Mouse (Mus musculus) limb, embryonic 13.5 days (tissue): ENCODE measurements around the gene Sarnp. TPM values are rescaled to one million over a fixed set of nuclear protein-coding genes. Genes with fewer than 3 reads are reported as not detected.

ENCODE experiments used
- ATAC-seq: fragments of 200-750 bp; cut with Nextera tagmentation; 2 replicates; pipeline ENCODE4 v1.8.0; 2017; ENCODE audit warnings: low read depth, moderate number of reproducible peaks, moderate TSS enrichment; ENCODE audit not compliant: low FRiP score
- H3K27ac ChIP-seq: fragments of 300-500 bp; sonication (generic); 2 replicates; pipeline ENCODE4 v1.5.1; 2015; ENCODE audit warnings: inconsistent platforms, mild to moderate bottlenecking, moderate library complexity
- H3K27me3 ChIP-seq: fragments of 300-500 bp; sonication (generic); 2 replicates; pipeline ENCODE4 v1.6.1; 2015; ENCODE audit warnings: mild to moderate bottlenecking, inconsistent platforms
- H3K36me3 ChIP-seq: fragments of 300-500 bp; sonication (generic); 2 replicates; pipeline ENCODE4 v1.6.1; 2015; ENCODE audit warnings: inconsistent platforms, mild to moderate bottlenecking, moderate library complexity
- H3K4me1 ChIP-seq: fragments of 300-500 bp; sonication (generic); 2 replicates; pipeline ENCODE4 v1.6.1; 2015; ENCODE audit warnings: inconsistent platforms
- H3K4me2 ChIP-seq: fragments of 300-500 bp; sonication (generic); replicated peaks from 2 replicates; pipeline ENCODE4 v1.6.1; 2015; ENCODE audit warnings: inconsistent platforms, mild to moderate bottlenecking, moderate library complexity
- H3K4me3 ChIP-seq: fragments of 300-500 bp; sonication (generic); 2 replicates; pipeline ENCODE4 v1.5.1; 2015; ENCODE audit warnings: moderate library complexity, mild to moderate bottlenecking, inconsistent platforms
- H3K9ac ChIP-seq: fragments of 300-500 bp; sonication (generic); 2 replicates; pipeline ENCODE4 v1.6.1; 2015; ENCODE audit warnings: mild to moderate bottlenecking, inconsistent platforms
- H3K9me3 ChIP-seq: fragments of 300-500 bp; sonication (generic); 2 replicates; pipeline ENCODE4 v1.6.1; 2016; ENCODE audit warnings: inconsistent platforms
- WGBS: fragments of 180-500 bp; shearing (Covaris S2); methylation state at CpG from one replicate; pipeline ENCODE4 v1.1.7; 2015; 5-methylcytosine and 5-hydroxymethylcytosine counted together
- polyA plus RNA-seq: library from polyadenylated mRNA; unstranded; fragments of >200 nt; fragmentation: Nextera tagmentation; extraction: Ambion mirVana; gene quantifications from 2 replicates; pipeline ENCODE4 v1.2.1, GENCODE M21; 2015

Gene Sarnp
- polyA plus RNA-seq, 1 experiment from 2014 or later = 224 TPM

DNA sequence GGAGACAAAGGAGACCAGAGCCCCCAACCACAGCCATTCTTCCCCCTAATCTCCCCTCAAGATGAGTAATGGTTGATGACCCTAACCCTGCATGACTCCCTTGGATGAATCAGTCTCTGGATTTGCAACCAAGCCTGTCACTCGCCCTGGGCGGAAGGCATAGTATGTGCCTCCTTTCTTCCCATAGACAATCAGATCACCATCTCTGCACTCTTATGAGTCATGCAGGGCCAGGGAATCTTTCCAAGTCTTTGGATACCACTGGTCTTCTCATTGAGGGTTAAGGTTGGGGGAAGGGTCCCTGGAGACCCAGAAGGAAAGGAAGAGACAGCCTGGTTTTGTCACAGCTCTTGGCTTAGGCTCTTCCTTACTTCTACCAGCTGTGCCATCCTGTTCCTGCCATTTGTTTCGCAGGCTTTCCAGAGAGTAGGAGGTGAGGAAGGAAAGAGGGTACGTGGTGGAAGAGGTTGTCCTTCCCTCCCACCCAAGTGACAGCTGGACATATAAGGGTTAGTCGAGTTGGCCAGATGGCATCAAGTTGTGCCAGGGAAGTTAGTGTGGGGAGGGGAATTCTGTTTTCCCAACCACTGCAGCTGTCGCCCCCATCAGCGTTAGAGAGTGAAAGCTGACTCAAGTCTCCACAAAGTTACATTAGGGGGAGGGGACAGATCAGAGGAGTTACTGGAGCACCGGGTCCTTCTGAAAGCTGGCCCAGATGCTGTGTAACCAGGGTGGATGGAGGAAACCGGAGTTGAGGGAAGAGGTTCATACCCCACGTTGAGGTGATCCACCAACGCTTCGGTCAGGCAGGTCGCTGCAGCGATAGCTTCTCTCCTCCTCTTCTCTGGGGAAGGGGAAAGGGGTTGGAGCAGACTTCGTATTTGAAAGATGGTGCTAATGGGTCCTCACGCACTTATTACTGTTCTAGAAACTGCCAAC, 105.0 kb downstream of the Sarnp start:
- Histone ChIP-seq H3K9ac (peak overlapping the region; percentile 78), H3K27ac (no peak overlapping the region), H3K9me3 (no peaks in the 10 kb centered on the region), H3K4me2 (peak overlapping the region; percentile 79), H3K36me3 (peaks cover 21% of the 10 kb centered on the region), H3K27me3 (no peaks in the 10 kb centered on the region), H3K4me1 (peaks cover 39% of the 10 kb centered on the region), H3K4me3 (peak overlapping the region; percentile 90)
- no peak for ATAC-seq
- 69% methylated on average over 16 of the region's 16 CpGs for WGBS

GRCm38 (mm10) chr10:128922822-128923012, 105.6 kb downstream of the Sarnp start, which contains the start of gene Rdh5:
Gene Rdh5, minus strand, starts transcription at chr10:128922888.
- Histone ChIP-seq H3K4me2 (peak within 1 kb of the TSS; percentile 79), H3K9me3 (no peaks in the 10 kb centered on the region), H3K36me3 (peaks cover 15% of the 10 kb centered on the region), H3K4me3 (peak within 1 kb of the TSS; percentile 90), H3K9ac (peak within 1 kb of the TSS; percentile 78), H3K27me3 (peaks cover 3% of the 10 kb centered on the region; the same call in 1 of the 2 replicates), H3K27ac (peak within 1 kb of the TSS; percentile 88), H3K4me1 (peaks cover 39% of the 10 kb centered on the region)
- WGBS = 16% methylated on average over 1 of the region's 1 CpGs
- no peak for ATAC-seq

DNA sequence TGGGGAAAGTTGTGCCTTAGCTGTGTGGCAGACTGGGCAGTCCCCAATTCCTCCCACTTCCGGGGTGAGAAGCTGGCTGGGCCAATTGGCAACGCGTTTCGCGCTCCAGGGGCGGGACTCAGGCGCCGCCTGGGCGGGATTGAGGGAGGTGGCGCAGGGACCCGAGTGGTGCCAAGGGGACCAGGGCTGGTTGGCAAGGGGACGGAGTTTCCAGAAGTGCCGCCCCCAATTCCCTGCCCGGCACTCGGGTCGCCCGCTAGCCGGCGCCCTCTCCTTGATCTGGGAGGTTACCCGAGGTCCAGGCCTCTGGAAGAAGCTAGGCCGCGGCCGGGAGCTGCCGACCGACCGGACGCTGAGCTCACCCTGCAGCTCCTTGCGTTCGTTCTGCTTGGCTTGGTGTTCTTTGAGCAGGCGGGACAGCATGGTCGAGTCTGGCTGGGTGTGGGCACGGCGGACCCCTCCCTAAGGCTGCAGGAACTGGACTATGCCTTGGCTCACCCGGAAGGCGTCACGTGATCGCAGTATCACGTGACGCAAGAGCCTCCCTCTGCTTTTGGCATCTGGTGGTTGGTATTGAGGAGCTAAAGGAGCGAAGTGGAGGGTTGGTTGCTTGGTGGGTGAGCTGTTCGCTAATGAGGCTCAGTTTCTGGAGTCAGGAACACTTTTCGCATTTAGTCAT, 106.0 kb downstream of the Sarnp start:
- Histone ChIP-seq H3K36me3 (peaks cover 11% of the 10 kb centered on the region), H3K4me1 (peaks cover 39% of the 10 kb centered on the region), H3K27ac (peak overlapping the region; percentile 88), H3K9me3 (no peaks in the 10 kb centered on the region), H3K9ac (peak overlapping the region; percentile 78), H3K4me2 (peak overlapping the region; percentile 79), H3K4me3 (peak overlapping the region; percentile 90), H3K27me3 (peaks cover 7% of the 10 kb centered on the region)
- WGBS = under 1% methylated on average over 42 of the region's 42 CpGs
- peak; percentile 91 for ATAC-seq

- H3K4me3 ChIP-seq = peak within 1 kb of the TSS; percentile 90
- peaks cover 14% of the 10 kb centered on the region for H3K27me3 ChIP-seq
- peaks cover 7% of the 10 kb centered on the region; the same call in 1 of the 2 replicates for H3K36me3 ChIP-seq
- H3K27ac ChIP-seq = peak within 1 kb of the TSS; percentile 88
- peak within 1 kb of the TSS; percentile 78 for H3K9ac ChIP-seq
- H3K9me3 ChIP-seq = no peaks in the 10 kb centered on the region
- WGBS = 67% methylated on average over 9 of the region's 9 CpGs
- no peak for ATAC-seq
- H3K4me1 ChIP-seq = peaks cover 37% of the 10 kb centered on the region
- peak within 1 kb of the TSS; percentile 79 for H3K4me2 ChIP-seq
Observed at GRCm38 (mm10) chr10:128923935-128924334, 106.8 kb downstream of the Sarnp start, which contains the start of gene Bloc1s1. Gene Bloc1s1, minus strand, starts transcription at chr10:128924035.

Other genes with a start within 250 kb of the Sarnp start
- gene Erbb3, start 227.7 kb upstream of the Sarnp start, polyA plus RNA-seq = 14.5 and 17.5 TPM in 2 replicates
- 752 and 768 TPM in 2 replicates for gene Rps26, start 190.6 kb upstream of the Sarnp start, polyA plus RNA-seq
- gene Ikzf4, start 171.3 kb upstream of the Sarnp start, polyA plus RNA-seq = 5.1 and 5.2 TPM in 2 replicates
- gene Suox, start 143.3 kb upstream of the Sarnp start, polyA plus RNA-seq = 22.0 TPM in 2 replicates
- 83.5 and 87.5 TPM in 2 replicates for gene Rab5b, start 121.1 kb upstream of the Sarnp start, polyA plus RNA-seq
- 2.2 and 2.3 TPM in 2 replicates for gene Pmel, start 113.1 kb upstream of the Sarnp start, polyA plus RNA-seq
- gene Cdk2, start 112.3 kb upstream of the Sarnp start, polyA plus RNA-seq = 132 and 134 TPM in 2 replicates
- 12.0 and 12.1 TPM in 2 replicates for gene Dgka, start 72.5 kb upstream of the Sarnp start, polyA plus RNA-seq
- 44.0 and 47.9 TPM in 2 replicates for gene Pym1, start 69.4 kb upstream of the Sarnp start, polyA plus RNA-seq
- gene Mmp19, start 26.4 kb upstream of the Sarnp start, polyA plus RNA-seq = 0.56 and 0.78 TPM in 2 replicates
- 58.8 and 66.8 TPM in 2 replicates for gene Dnajc14, start 13.3 kb upstream of the Sarnp start, polyA plus RNA-seq
- gene Tmem198b, start 13.0 kb upstream of the Sarnp start, polyA plus RNA-seq = 25.3 and 27.1 TPM in 2 replicates
- 30.2 and 34.0 TPM in 2 replicates for gene Ormdl2, start 4.3 kb downstream of the Sarnp start, polyA plus RNA-seq
- gene Gdf11, start 74.4 kb downstream of the Sarnp start, polyA plus RNA-seq = 12.5 and 13.1 TPM in 2 replicates
- 820 and 839 TPM in 2 replicates for gene Cd63, start 83.7 kb downstream of the Sarnp start, polyA plus RNA-seq
- gene Rdh5, start 105.6 kb downstream of the Sarnp start, polyA plus RNA-seq = 12.2 and 12.9 TPM in 2 replicates
- 225 and 240 TPM in 2 replicates for gene Bloc1s1, start 106.7 kb downstream of the Sarnp start, polyA plus RNA-seq
- gene Itga7, start 116.5 kb downstream of the Sarnp start, polyA plus RNA-seq = 4.8 and 5.5 TPM in 2 replicates
- gene Mettl7b, start 143.7 kb downstream of the Sarnp start, polyA plus RNA-seq = 0.19 TPM in 1 of 2 replicates, not detected in the other
- not detected in 2 replicates for gene Olfr9, start 172.1 kb downstream of the Sarnp start, polyA plus RNA-seq
- not detected in 2 replicates for gene Olfr763, start 193.5 kb downstream of the Sarnp start, polyA plus RNA-seq
- not detected in 2 replicates for gene Olfr764-ps1, start 222.6 kb downstream of the Sarnp start, polyA plus RNA-seq
- gene Olfr765, start 232.7 kb downstream of the Sarnp start, polyA plus RNA-seq = not detected in 2 replicates